Mouse (Mus musculus) cerebellum, adult 2 months (tissue): ENCODE results near the gene Fxyd6.

Source experiments
- CTCF ChIP-seq: fragments of 200-500 bp; IDR thresholded peaks from 2 replicates; pipeline ENCODE4 v1.5.1; 2011; ENCODE audit warnings: low read depth, mild to moderate bottlenecking, control low read depth, low read length, moderate library complexity, borderline replicate concordance; ENCODE audit not compliant: insufficient read depth
- POLR2A ChIP-seq: fragments of 200-500 bp; IDR thresholded peaks from 2 replicates; pipeline ENCODE4 v1.6.1; 2011; ENCODE audit warnings: low read length, control low read depth, borderline replicate concordance; ENCODE audit not compliant: insufficient read depth

- no peak for TF ChIP-seq CTCF
- TF ChIP-seq POLR2A: no peak
Observed at GRCm38 (mm10) chr9:45326390-45326789, 43.6 kb upstream of the Fxyd6 start.
